Mouse (Mus musculus): ENCODE measurements around the gene Nanos3.

Nanos3 gene

DNA sequence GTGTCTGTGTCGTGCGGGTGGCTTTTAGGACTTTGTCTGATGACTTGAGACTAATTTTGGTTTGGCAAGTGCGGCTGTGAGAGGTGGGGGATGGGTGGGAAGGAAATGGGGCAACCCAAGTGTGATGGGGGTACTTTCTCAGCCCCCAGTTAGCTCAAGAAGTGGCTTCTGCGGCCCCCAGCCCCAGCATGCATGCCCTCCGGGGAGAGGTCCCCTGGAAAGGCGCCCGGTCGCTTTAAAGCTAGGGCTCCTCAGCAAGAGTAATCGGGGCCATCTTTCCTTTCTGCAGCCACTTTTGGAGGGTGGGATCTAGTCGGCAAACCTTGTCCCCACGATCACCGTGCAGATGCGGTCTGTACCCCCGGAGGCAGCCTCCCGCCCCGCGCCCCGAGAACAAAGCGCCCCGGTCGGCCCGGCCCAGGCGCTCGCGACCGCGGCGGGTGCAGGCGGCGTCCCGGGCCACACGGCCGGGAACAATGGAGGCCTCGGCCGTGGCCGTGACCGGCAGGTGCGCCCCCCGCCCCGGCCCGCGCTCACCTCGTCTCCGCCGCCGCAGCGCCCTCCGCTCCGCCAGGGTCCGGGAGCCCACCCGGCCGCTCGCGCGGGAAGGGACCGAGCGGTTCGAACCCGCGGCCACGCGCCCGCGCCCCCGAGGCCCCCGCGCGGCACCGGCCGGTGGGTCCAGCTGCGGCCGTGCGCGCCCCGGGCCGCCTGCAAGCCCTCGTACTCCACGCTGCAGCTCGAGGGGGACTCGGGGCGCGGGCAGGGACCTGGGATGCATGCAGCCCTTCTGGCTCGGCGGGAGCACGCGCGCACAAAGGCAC, 1.5 kb downstream of the Nanos3 start:
- peak; percentile 78 for DNase-seq

DNA sequence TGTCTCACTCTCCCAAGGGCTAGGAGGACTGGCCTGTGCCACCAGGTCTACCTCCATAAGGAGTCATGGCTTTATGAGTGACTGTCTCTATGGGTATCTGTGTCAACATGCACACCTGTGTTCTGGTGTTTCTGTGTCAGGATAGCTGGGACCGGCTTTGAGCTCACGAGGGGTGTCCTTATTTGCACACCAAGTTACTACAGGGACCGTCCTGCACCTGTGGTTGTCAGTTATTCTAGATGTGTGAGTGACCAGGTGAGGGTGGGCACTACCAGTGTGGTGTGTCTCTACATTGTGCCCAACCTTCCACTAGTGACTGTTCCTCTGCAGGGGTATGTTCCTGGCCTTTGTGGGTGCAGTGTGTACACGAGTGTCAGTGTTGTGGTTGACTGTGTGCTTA, 2.2 kb downstream of the Nanos3 start:
- no peak for DNase-seq

DNA sequence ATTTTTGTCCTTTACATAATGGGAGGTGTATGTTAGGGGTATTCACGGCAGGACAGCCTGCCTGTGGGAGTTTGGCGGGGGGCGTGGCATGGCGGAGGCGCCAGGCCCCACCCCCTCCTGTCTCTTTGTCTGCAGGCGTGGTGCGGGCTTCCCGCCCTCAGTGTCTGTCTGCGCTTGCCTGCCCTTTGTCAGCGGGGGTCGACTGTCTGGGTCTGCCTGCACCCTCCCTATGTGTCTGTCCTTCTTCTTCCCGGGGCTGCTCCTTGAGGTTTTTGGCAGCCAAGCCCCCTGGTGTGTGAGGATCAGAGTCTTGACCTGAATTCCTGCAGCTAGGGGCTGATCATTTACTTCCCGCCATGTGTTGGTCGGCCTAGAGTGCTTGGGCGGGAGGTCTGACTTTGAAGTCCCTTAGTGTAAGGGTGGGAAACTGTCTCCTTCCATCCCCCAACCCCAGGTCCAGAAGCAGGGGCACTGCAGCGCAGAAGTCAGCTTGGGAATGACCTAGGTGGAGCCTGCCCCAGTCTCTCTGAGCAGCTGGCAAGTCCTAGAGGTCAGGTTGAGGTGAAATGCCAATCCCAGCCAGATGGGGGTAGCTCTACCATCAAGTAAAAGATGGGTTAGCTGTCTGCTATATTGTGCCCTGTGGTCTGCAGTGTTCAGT, 4.4 kb downstream of the Nanos3 start:
- peak; percentile 57 to 72 for DNase-seq

DNA sequence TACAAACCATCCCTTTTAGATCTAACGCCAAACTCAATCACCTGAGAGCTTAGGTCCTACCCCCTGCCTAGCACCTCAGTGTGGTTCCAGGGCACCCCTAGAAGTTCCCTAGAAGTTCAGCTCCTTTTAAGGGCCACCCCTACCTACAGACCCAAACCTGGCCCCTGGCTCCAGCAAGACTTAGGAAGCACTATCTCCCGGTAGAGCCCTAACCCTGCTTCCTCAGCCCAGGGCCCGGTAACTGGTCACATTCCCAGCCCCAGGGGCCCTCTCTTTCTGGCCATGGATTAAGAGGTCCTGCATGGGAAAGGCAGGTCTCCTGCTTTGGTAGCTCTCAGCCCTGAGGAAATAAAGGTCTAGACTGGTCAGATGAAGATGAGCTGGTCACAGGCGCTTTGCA, 5.1 kb downstream of the Nanos3 start:
- no peak for DNase-seq

DNA sequence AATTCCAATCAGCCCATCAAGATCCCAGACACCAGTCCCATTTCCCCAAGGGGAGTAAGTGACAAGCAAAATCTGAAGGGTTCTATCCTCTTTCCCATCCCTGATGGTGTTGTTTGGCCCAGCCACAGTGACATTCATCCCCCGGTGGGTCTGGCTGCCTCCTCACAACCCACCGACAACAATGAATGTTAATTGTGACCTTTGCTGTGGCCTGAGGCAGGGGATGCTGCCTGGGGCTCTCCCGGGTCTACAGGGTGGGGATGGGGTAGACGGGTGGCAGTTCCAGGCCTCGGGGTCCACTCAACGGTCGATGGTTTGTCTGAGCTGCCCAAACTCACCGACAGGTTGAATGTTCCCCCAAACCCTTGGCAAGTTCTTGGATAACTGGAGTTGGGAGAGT, 6.4 kb downstream of the Nanos3 start:
- DNase-seq, result no peak

DNA sequence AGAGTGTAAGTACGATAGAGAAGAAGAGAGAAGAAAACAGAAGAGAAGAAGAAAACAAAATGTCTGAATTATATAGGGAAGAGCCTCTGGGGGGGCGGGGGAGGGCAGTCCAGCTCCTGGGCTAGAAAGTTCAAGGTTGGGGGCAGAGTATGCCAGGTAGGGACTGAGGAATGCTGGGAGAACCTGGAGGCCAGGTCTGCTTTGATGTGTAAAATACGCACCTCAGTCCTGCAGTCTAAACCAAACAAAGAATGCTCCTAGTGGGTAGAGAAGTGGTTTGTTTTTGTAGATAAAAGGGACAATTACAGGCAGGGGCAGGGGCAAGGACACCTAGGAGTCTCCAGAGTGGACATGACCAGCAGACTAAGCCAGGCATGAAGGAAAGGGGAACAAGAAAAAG, 7.6 kb downstream of the Nanos3 start:
- DNase-seq, result no peak

DNA sequence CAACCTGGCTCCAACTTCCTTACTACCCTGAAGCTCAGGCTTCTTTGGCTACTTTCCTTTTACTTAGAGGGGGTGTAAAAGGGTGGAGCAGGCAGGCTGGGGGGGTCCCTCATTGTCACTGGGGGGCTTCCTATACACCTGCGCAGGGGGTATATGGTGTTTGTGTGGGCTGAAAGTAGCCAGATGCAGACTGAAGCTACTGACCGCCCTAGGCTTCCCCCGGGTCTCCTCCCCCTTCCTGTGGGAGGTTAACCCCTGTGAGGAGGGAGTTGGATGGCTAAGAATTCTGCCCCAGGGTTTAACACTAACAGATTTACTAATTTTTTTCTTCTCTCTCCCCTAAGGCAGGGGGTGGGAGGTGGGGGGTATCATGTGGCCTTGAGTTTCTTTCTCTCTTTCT, 8.5 kb downstream of the Nanos3 start:
- DNase-seq, result no peak

DNA sequence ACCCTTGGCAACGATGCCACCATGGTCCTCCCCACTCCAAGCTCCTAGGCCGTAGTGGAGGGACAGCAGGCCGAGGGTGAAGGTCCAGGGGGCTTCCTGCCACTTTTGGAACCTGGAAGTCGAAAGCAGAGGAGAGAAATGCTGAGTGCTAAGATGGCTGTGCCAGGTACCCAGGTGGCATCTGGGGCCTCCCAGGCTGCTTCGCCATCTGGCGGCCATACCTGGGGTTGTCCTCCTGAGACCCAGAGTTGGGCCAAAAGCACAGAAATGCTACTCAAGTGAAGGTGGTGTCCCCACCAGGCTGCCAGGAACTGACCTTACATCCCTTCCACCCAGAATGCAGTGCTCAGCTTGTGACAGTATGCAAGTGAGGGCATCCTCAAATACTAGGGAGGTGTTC, 11.2 kb downstream of the Nanos3 start:
- peak; percentile 68 to 69 for DNase-seq

DNA sequence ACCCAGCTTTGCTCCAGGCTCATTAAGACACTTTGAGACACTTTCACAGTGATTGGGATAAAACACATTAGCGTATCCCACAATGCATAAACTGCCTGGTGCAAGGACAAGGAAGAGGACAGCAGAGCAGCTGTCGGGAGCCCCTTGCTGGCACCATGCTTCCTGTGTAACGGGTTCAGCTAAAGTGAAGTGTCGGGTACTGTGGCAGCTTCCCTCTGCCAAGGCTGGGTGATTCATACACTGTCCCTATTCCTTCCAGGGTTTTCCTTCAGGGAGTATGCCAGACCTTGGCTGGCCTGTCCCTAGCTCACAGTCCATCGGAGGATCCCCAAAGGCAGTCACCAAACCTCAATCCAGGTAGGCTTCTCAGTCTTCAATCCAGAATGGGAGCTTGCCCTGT, 14.9 kb downstream of the Nanos3 start:
- no peak for DNase-seq

DNA sequence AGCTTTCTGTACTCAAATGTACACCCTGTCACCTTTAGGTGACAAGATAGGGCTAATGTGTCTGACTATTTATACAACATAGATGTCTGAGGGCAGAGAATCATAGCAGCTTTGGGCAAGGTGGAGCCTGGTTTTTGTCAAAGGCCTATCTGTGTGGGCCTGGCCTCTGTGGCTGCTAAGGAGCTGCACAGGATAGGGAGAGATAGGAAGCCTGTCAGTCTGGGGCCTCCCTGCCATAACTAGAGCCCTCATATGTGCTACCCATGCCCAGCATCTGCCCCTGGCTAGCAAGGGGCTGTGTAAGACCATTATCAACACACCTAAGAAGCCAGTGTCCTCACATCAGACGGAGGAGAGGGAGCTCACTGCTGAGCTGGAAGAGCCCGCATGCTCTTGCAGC, 17.3 kb downstream of the Nanos3 start:
- no peak for DNase-seq

DNA sequence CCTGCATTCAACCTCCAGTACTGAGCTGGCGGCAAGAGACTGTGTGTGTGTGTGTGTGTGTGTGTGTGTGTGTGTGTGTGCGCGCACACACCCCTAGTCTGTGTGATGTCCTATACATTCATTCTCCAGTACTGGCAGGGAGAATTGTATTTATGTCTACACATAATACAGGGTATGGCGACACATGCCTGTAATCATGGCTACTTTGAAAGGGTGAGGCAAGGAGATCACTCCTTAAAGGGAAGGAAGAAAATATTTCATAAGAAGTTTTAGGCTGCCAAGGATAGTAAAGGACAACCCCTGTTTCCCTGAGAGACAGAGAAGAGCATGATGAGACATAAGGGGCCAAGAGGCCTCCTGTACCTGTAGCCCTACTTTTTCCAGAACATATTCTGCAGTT, 27.4 kb downstream of the Nanos3 start:
- no peak for DNase-seq

DNA sequence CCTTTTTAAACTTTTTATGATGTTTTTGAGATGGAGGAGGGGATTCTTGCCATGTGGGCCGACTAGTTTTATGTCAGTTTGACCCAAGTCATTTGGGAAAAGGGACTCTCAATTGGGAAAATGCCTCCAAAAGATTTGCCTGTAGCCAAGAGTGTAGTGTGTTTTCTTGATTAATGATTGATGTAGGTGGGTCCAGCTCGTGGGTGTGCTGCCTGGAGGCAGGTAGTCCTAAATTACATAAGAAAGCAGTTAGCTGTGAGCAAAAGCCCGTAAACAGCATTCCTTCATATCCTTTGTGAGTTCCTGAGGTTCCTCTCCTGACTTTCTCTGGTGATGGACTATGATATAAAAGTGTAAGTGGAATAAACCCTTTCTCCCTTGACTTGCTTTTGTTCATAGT, 35.8 kb downstream of the Nanos3 start:
- DNase-seq, result no peak

DNA sequence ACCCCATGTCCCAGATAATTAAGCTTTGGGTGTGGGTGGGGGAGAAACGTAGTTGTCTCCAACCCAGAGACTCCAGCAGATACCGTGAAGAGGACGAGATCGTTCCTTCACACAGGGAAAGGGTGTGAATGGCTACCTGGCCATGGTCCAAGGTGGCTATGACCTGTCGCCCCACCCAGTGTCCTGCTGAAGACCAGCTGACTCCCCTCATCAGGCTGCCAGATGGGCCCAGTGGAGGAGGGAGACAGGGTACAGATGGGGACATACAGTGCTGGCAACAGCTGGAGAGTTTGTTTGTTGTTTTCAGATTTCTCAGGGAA, 36.5 kb downstream of the Nanos3 start:
- DNase-seq, result peak; percentile 55 to 56

DNA sequence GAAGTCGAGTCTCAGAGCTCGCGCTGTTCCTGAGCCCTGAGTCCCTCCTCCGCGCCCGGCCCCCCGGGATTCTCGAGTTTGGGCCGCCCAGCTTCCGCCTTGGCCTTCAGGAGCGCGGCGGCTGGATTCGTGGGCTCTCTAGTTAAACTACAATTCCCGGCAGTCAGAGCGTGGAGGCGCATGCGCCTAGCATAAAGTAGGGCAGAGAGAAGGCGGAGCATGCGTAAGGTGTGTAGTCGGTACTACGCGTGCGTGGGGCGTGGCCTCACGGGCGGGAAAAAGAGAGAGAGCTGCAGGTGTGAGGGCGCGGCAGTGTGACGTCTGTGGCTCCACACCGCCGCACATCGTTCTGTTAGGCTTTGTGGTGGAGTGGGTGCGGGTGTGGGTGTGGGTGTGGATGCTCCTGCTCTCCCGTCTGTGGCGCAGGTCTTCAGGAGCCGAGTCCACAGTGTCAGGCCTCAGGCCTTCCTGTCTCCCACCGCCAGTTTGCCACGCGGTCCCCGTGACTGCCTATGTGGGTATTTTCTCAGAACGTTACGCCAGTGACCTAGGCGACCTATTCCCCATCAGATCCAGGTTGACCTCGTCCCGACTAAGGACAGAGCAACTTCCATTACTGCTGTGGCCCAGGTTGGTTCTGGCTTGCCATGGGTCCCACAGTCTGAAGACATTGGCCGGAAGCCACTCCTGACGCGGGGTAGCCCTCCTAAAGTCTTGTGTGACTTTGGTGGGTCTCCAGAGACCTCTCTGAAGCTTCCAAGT, 37.1 kb downstream of the Nanos3 start, which contains the start of the genes Cc2d1a and 4930432K21Rik:
Gene Cc2d1a, minus strand, starts transcription at position 168 of the 762 bp plus-strand sequence.
Gene 4930432K21Rik, plus strand, starts transcription at position 257 of the 762 bp plus-strand sequence.
- DNase-seq, result peak; percentile 94 to 97

DNA sequence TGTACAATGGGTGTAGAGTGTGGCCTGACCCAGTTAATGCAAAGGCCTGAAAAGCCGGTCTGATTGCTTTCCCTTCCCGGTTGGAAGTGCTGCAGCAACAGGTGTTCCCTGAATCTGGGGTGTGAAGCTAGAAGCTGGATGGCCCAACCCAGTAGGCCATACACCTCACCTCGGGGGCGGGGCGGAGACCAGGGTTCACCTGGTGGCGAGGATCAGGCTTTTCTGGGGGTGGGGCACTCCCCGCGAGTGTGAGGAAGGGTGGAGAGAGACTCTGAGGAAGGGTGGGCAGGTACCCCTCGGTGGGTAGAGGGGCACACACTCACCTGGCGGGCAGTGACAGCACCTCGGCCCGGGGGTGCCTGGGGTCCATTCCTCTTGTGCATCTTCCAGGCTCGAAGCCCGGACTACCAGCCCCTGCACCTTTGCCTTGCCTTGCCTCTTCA, 37.7 kb downstream of the Nanos3 start:
- DNase-seq, result peak; percentile 66 to 67

DNA sequence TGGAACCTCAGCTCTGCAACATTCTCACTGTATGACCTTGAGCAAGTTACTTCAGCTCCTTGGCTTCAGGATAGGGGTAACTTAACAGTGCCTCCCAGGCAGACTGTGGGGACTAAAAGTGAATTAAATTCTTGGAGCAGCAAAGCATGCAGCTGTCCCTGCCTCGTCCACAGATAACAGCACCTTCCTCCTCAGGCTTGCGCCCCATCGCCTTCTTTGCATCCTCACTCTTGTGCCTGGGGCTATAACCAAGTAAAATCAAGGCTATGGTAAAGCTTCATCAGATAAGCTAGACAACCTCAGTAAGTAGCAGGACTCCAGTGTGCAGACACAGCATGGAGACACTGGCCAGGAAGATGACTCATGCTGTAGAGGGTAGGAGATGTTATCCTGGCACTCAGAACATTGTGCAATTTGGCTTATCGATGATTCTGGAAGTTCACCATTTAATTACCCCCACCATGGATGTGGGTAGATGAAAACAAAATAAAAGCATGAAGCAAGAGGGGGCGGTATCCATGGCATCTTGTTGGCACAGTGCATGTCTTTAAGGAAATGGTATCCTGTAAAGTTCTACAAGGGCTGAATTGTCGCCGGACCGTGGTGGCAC, 40.3 kb downstream of the Nanos3 start:
- DNase-seq, result no peak

DNA sequence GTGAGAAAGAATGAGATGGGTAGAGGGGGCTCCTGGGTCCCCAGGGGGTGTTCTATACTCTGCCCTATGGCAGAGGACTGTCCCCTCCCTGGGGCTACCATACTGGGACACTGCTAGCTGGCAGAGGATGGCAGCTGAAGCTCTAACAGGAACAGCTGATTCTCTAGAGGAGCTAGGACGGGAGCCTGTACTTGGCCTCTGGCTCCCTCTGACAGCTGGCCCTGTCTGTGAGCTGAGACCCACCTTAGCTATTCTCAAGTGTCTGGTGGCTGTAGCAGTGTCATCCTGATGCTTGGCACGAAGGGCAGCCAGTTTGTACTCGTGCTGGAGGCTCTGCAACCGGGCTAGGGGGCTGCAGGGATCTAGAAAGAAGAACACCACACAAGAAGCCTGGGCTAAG, 44.2 kb downstream of the Nanos3 start:
- no peak for DNase-seq

DNA sequence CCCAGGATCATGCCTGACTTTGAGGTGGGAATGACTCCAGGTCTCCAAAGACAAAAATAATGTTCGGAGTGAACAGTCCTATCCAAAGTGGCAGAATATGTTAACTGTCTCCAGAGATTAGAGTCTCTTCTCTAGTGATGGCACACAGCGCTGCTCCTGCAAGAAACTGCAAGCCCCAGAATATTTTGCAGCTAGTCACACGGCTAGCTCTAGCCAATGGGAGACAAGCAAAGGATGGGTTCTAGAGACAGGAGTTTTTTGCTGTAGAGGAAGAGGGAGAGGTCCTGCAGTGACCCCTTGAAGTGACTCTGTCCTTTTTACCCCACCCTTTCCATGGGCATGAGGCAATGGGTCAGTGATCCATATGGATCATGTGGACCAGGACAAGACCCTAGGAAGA, 47.2 kb downstream of the Nanos3 start:
- DNase-seq, result no peak

DNA sequence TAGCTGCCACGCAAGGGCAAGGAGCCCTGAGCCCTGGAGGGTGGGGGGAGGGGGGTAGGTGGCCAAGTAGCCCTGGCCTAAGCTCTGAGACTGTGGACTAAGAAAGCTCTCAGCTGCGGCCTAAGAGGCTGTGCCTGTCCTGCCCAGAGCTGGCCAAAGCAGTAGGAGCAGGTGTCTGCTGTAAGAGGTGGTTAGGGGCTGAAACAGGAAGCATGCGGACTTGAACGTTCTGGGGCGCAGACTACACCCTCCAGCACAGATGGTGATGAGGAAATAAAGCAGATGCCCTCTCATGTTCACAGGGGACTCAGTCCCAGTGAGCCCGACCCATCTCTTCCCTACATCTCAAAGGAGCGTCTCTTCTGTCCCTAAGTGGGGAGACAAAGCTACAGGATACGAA, 52.8 kb downstream of the Nanos3 start:
- DNase-seq, result no peak

DNA sequence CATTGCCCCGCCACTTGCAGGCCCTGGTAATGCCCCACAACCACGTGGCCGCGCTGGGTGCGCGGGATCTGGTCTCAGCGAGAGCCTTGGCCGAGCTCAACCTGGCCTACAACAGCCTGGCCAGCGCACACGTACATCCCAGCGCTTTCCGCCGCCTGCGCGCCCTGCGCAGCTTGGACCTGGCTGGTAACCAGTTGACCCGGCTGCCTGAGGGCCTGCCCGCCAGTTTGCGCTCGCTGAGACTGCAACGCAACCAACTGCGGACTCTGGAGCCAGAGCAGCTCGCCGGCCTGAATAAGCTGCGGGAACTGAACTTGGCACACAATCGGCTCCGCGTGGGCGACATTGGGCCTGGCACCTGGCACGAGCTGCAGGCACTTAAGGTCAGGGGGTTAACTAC, 54.2 kb downstream of the Nanos3 start:
- DNase-seq, result peak; percentile 79 to 84

DNA sequence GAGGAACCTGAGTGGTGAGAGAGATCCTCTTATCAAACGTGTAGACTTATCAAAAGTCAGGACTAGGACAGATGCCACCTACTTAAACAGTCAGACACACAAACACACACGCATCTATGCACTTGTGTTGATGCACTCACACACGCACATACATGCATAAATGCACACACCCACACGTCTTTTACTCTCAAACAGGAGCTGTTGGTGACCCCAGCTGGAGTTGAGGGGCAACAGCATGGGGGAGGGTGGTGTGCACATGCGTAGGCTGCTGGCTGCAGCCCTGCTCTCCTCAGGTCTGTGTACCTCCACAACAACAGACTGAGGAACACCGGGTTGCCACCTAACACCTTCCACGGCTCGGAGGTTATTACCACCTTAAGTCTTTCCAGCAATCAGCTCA, 56.7 kb downstream of the Nanos3 start:
- DNase-seq, result no peak

DNA sequence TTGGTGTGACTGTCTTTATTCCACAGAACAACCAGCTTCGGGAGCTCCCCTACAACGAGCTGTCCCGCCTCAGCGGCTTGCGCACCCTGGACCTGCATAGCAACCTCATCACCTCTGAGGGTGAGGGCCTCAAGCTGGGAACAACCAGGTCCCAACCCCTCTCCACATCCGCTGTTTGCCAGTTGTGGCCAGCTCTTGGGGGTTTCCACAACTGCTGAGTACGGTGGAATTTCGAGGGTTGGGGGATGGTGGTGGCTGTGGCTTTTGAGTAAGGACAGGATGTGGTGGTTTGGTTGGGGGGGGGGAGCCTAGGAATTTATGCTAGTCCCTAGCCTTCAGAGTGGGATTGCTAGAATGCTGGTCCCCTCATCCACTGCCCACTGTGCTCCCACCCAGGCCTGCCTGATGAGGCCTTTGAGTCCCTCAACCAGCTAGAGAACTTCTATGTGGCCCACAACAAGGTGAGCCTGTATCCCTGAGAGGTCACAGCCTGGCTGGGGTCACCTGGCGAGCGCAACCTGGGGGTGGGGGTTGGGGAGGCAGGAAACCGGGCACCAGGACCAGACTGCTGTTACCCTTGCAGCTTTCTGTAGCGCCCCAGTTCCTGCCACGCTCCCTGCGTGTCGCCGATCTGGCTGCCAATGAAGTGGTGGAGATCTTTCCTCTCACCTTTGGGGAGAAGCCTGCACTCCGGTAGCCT, 57.7 kb downstream of the Nanos3 start:
- no peak for DNase-seq

DNA sequence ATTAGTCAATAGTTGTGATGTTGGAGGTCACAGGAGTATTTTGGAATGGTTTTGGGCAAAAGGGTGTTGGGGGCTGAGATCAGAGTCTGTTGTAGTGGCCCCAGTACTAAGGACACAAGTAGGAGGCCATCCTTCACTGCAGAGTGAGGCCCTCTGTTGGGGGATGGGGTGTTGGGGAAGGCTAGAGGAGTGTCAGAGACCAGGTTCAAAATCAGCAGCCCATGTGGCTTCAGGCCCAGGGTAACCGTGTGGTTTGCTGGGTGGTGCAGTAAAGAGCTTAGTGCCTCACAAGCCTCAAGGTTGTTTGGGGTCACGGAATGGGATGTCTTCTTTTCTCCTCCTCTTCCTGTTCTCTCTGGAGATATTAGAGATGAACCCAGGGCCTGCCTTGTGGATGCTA, 58.3 kb downstream of the Nanos3 start:
- DNase-seq, result no peak
